Mouse (Mus musculus) layer of hippocampus, postnatal 14 days (tissue): Measurements from ENCODE around the gene Tmprss11a. TPM values are rescaled to one million over a fixed set of nuclear protein-coding genes. Genes with fewer than 3 reads are reported as not detected.

Experiments
- DNase-seq, 2 experiments: peaks; one replicate each; pipeline ENCODE4 v3.0.0; 2021 to 2022; ENCODE audit warnings: low spot score in 2 of 2, mixed read lengths in 1 of 2
- long read RNA-seq, 2 experiments: library from polyadenylated mRNA; stranded (forward); transcript quantifications; one replicate each; pipeline ENCODE4 v2.0.0; 2021
- total RNA-seq, 2 experiments: library from RNA; stranded (reverse); gene quantifications; 2 replicates each; pipeline ENCODE4 v1.2.3; 2021

Gene Tmprss11a
- not detected for total RNA-seq
- long read RNA-seq, experiment 1: 0 reads
- long read RNA-seq, experiment 2: 0 reads

DNA sequence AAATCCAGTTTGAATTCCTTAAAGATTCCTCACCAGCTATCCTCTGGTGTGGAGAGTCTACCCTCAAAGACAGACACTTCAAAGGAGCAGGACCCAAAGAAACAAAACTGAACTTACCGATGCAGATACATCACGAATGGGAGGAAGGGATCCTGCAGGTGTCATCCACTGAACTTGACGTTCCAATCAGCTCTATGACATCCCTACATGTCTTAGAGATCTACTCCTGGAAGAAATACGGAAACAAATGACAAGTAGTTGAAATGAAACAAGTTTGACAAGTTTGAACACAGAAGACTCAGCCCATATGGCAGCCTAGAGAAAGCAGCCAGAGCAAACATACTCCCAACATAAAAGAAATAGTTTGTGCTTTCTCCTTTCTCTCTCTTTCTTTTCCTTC is at the start of gene Tmprss11a:
Gene Tmprss11a (minus strand): TSS at position 101 of the 400 bp plus-strand sequence.
- no peak for DNase-seq

DNA sequence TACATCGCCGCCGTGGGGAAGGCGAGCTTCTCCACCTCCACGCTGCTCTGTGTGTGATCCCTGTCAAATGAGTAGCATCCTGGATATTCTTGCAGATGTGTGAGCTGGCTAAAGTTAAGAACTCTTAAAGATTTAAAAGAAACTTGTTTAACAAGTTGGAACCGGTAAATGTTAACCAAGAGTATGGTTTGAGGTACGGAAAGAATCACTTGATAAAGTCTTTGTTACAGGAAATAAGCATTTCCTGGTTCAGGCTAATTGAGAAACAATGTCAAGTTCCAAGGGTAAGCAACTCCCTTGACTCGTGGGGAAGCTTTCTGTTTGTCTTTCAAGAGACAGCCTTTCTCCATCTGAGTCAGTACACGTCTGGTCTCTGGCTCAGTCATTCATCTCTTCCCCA is 49.7 kb upstream of the Tmprss11a start, which contains the start of gene Tmprss11g:
Gene Tmprss11g (minus strand): TSS at position 101 of the 400 bp plus-strand sequence.
- DNase-seq: no peak

GRCm38 (mm10) chr5:86511538-86511937 is 42.7 kb upstream of the Tmprss11a start:
- no peak for DNase-seq

GRCm38 (mm10) chr5:86493453-86493852 is 24.7 kb upstream of the Tmprss11a start:
- no peak for DNase-seq

DNA sequence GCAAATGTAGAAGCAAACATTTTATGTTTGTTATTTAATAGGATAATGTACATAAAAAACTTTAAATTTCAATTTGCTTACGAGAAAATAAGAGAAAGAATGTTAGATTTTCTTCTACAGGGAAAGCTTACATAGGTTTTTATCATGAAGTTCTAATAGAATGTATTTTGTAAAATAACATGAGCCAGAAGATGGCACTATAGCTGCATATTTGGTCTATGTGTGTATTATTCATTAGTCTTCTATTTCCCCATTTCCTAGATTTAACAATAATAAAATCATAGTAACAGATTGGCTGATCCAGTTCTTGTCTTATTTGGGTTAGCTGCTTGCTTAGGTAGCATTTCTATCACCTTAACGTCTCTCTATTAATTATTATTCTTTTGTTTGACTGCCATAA is 13.8 kb upstream of the Tmprss11a start:
- peak in 1 of 2 experiments; percentile 33 for DNase-seq

DNA sequence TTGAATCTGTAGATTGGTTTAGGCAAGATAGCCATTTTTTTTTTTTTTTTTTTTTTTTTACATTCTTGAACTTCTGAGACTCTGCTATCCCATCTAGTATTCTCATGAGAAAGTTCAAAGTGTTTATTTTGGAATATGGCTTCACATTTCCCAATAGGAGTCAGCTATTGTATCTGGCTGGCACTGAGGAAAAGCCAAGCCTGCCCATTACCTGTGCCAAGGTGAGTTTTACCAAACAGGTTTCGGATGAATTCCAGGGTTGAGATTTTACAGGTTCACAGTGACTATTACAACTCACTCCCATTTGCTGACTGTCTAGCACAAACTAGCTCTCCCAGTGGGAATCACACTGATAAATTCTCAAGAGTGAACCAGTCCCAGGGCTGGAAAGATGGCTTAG is 13.2 kb upstream of the Tmprss11a start:
- DNase-seq: no peak

GRCm38 (mm10) chr5:86473859-86474258 is 5.1 kb upstream of the Tmprss11a start:
- DNase-seq: no peak

DNA sequence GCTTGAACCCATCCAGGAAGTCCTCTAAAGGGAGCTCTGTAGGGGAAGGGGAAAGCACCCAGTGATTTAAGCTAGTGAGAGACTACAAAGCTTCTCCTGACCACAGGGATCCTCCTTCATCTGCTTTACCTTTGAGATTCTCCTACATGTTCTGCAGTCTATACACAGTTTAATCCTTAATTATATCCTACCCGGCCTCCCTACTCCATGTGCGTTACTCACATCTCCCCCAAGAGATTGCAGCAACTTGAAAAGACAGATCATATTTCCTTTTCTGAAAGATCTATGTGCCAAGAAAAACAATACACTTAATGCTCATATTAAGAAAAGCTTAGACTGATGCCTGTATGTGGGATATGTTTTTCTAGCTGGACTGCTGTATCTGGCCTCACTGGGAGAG is 29.5 kb downstream of the Tmprss11a start:
- DNase-seq: no peak

- DNase-seq: peak in 1 of 2 experiments; percentile 54
Observed at GRCm38 (mm10) chr5:86438548-86438947, 30.2 kb downstream of the Tmprss11a start.

GRCm38 (mm10) chr5:86432697-86433096 is 36.1 kb downstream of the Tmprss11a start:
- peak in 1 of 2 experiments; percentile 20 for DNase-seq

GRCm38 (mm10) chr5:86431096-86431495 is 37.7 kb downstream of the Tmprss11a start:
- no peak for DNase-seq

- DNase-seq: no peak
Observed at GRCm38 (mm10) chr5:86421323-86422028, 47.3 kb downstream of the Tmprss11a start.

- DNase-seq: no peak
Observed at GRCm38 (mm10) chr5:86419494-86419893, 49.3 kb downstream of the Tmprss11a start.

DNA sequence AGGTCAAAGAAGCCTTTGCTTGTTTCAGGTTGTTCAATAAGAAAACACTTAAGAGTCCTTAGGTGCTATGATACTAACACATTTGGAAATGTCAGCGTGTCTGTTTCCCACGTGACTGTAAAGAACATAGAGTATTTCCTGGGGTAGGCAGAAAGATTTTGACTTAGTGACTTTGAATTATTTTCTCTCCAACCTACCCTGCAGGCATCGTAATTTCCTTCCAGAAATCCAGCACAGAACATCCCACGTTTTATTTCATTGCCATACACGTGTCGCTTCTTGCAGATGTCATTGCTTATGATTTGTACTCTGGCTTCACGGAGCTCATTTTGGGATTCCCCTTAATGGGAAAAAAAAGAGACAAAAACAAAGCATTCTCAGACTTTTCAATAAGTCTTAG is 54.5 kb downstream of the Tmprss11a start:
- no peak for DNase-seq

GRCm38 (mm10) chr5:86410815-86411214 is 58.0 kb downstream of the Tmprss11a start:
- peak in 1 of 2 experiments; percentile 12 for DNase-seq

DNA sequence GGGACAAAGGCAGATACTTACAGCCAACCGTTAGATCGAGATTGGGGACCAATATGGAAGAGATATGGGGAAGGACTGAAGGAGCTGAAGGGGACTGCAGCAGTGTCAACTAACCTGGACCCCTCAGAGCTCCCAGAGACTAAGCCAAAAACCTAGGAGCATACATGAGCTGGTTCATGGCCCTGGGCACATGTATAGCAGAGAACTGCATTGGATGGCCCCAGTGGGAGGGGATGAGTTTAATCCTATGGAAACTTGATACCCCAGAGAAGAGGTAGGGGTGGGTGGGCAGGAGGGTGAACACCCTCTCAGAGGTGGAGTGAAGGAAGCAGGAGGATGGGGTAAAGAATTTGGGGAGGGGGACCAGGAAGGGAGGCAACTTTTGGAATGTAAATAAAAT is 60.8 kb downstream of the Tmprss11a start:
- no peak for DNase-seq

DNA sequence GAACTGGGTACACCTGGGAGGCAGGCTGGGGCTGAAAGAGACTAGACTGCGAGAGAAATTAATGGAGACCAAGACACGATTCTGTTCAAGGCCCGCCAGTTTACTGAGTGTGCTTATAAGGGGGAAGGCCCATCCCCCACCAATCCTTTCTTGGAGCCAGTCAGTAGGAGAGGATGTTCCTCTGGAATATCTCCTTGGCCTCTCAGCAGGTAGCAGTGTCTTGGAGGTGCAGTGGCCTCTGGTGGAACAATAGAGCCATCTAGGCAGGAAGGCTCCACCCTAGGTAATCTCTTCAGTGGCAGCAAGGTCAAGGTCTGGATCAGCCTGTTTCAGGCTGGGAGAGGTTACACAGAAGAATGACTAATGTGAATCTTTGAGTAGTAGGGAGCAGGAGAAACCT is 61.6 kb downstream of the Tmprss11a start:
- no peak for DNase-seq

DNA sequence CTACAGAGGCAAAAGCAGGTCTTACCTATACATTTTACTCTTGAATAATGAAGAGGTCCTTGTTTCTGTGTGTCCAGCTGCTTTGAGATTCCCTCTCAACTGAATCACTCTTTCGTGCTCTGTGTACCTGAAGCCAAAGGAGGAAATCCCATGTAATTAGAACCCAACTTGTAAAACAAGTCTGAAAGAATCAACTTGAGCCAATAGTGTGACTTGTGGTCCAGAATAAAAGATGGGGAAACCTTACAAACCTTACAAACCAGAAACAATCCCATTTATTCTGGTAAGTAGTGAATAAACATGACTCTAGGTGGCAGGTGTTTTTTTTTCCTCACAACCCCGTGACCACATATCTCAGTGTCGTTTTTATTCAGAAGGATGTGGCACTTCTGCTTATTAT is 95.5 kb downstream of the Tmprss11a start, which contains the start of gene Tmprss11d:
Gene Tmprss11d (minus strand): TSS at position 101 of the 400 bp plus-strand sequence.
- no peak for DNase-seq

Other genes with a start within 250 kb of the Tmprss11a start
- gene Tmprss11c, start 179.7 kb downstream of the Tmprss11a start, total RNA-seq: not detected
- gene Tmprss11d, start 95.6 kb downstream of the Tmprss11a start, total RNA-seq: not detected
- not detected for gene Tmprss11g, start 49.6 kb upstream of the Tmprss11a start, total RNA-seq
- gene Tmprss11f, start 163.4 kb upstream of the Tmprss11a start, total RNA-seq: not detected
- gene Tmprss11b, start 207.4 kb upstream of the Tmprss11a start, total RNA-seq: not detected